Comparison of ENCODE assay signal across 19 mouse cellular contexts in the genomic region with DNA sequence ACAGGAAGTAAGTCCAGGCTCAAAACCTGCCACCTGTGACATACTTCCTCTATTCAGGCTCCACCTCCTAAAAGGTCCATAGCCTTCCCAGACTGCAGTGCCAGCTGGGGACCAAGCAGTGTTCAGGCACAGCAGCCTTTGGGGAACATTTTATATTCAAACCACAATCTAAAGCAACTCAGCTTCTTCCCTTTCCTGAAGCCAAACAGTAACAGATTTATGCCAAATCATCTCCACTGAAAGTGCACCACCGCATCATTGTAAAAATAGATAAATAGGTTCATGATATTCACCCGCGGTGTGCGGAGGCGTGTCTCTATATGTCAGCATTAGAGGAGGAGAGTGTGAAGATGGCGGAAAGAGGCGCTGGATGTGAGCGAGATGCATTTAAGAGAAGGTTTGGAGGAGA. TPM values are rescaled to one million over a fixed set of nuclear protein-coding genes. Genes with fewer than 3 reads are reported as not detected.
A peak's percentile ranks its signal among the peaks of the same experiment; 100 is the strongest.
DNase-seq lines count a peak whose midpoint lies in the region; ATAC-seq and TF ChIP-seq lines count a peak whose summit lies in the region.
"Had no signal": no experiment of that assay in that cellular context is flagged by ENCODE, and none has a peak within 500 bp of the region (broad histone marks: within the 10 kb centered on the region; RNA-seq: fewer than 3 reads in every experiment).

No protein-coding gene starts in this region.

- no peak for TF ChIP-seq POLR2A in lung, adult 2 months (IDR thresholded peaks at IDR 0.05; ENCODE audit: borderline replicate concordance, extremely low read depth, low read depth, low read length)

- no peaks in the 10 kb centered on the region for H3K4me1 ChIP-seq in heart, embryonic 14.5 days (ENCODE audit: control insufficient read depth in 2 of 2, insufficient read depth in 2 of 2, low read length in 2 of 2)
- H3K4me1 ChIP-seq in E14TG2a.4 (replicated peaks; ENCODE audit: low read depth, low read length), result peaks cover 26% of the 10 kb centered on the region
- H3K4me1 ChIP-seq in lung, adult 2 months (ENCODE audit: control insufficient read depth, insufficient read depth, low read length), result no peaks in the 10 kb centered on the region; the same call in 1 of the 2 replicates
- H3K4me1 ChIP-seq: intestine, embryonic 15.5 days; limb, embryonic 13.5 days had no signal

- no peaks in the 10 kb centered on the region for H3K27me3 ChIP-seq in heart, embryonic 14.5 days (ENCODE audit: control insufficient read depth, insufficient read depth, low read length)
- H3K27me3 ChIP-seq in E14TG2a.4 (ENCODE audit: insufficient read depth, low read length), result no peaks in the 10 kb centered on the region
- H3K27me3 ChIP-seq: intestine, embryonic 15.5 days; limb, embryonic 13.5 days had no signal

- ATAC-seq in heart, embryonic 14.5 days (ENCODE audit: insufficient number of reproducible peaks, insufficient read depth, low FRiP score, low read depth), result no peak
- ATAC-seq in megakaryocyte progenitor cell, adult 5-6 weeks (replicated peaks; ENCODE audit: poor library complexity), result peak; percentile 91
- ATAC-seq: intestine, embryonic 15.5 days had no signal

- no peak for TF ChIP-seq CTCF in E14TG2a.4 (conservative IDR thresholded peaks at IDR 0.05; ENCODE audit: low read length)
- no peak for TF ChIP-seq CTCF in lung, adult 2 months (IDR thresholded peaks at IDR 0.05; ENCODE audit: insufficient read depth, low read length)

- H3K9ac ChIP-seq in heart, embryonic 14.5 days (ENCODE audit: low read length), result no peak overlapping the region
- H3K9ac ChIP-seq: intestine, embryonic 15.5 days; limb, embryonic 13.5 days had no signal

- 66% methylated on average over 8 of the region's 8 CpGs for WGBS in heart, embryonic 14.5 days
- 70% methylated on average over 8 of the region's 8 CpGs for WGBS in lung, adult 2 months

- no peaks in the 10 kb centered on the region for H3K9me3 ChIP-seq in heart, embryonic 14.5 days (ENCODE audit: control insufficient read depth, low read length)
- H3K9me3 ChIP-seq in E14TG2a.4 (ENCODE audit: low read length), result no peaks in the 10 kb centered on the region
- H3K9me3 ChIP-seq: hindbrain, embryonic 10.5 days; intestine, embryonic 15.5 days had no signal

- no peak for DNase-seq in heart, postnatal 36 days
- DNase-seq in R1 (ENCODE audit: low read depth, low spot score), result peak; percentile 91
- DNase-seq in lung, adult 2 months, result no peak
- DNase-seq in layer of hippocampus, postnatal 25 days (ENCODE audit: extremely low spot score in 1 of 2, low spot score in 1 of 2), result no peak
- no peak for DNase-seq in gastrocnemius, postnatal 10 days
- DNase-seq: cerebellum, adult 9-10 months; heart, adult 2 months; kidney, postnatal 25 days; layer of hippocampus, postnatal 36 days; lung, adult 18-20 months; thymus, postnatal 25 days had no signal

- H3K4me2 ChIP-seq in heart, embryonic 14.5 days (ENCODE audit: low read length), result 0 out of 2 replicates have a peak overlapping the region, but pooled peaks have one; percentile 12
- H3K4me2 ChIP-seq: intestine, embryonic 15.5 days; limb, embryonic 13.5 days had no signal

- no peaks in the 10 kb centered on the region for H3K36me3 ChIP-seq in heart, embryonic 14.5 days (ENCODE audit: control insufficient read depth, insufficient read depth, low read length)
- H3K36me3 ChIP-seq in E14TG2a.4 (ENCODE audit: insufficient read depth, low read length), result no peaks in the 10 kb centered on the region
- H3K36me3 ChIP-seq: hindbrain, embryonic 10.5 days; intestine, embryonic 15.5 days; limb, embryonic 13.5 days had no signal

- H3K27ac ChIP-seq in heart, embryonic 14.5 days (replicated peaks in 1 of 2; ENCODE audit: control insufficient read depth in 1 of 2, insufficient read depth in 1 of 2, low read depth in 2 of 2, low read length in 2 of 2), result no peak overlapping the region
- H3K27ac ChIP-seq: heart, adult 2 months; hindbrain, embryonic 10.5 days; intestine, embryonic 15.5 days; limb, embryonic 13.5 days; stomach, postnatal 0 days had no signal

- H3K4me3 ChIP-seq in heart, embryonic 14.5 days (ENCODE audit: control insufficient read depth in 1 of 2, insufficient read depth in 1 of 2, low read depth in 1 of 2, low read length in 2 of 2), result no peak overlapping the region
- H3K4me3 ChIP-seq in E14TG2a.4 (replicated peaks; ENCODE audit: low read length), result peak overlapping the region; percentile 61
- H3K4me3 ChIP-seq in lung, adult 2 months (replicated peaks; ENCODE audit: extremely low read depth, low read depth, low read length), result no peak overlapping the region
- H3K4me3 ChIP-seq: erythroblast, embryonic 14.5 days; heart, adult 2 months; hindbrain, embryonic 10.5 days; intestine, embryonic 15.5 days; limb, embryonic 13.5 days had no signal

- intact Hi-C loops in heart, postnatal 36 days (cut with DNase I), result no loop called here

RNA-seq across cellular contexts. Expression of gene Ranbp9, which starts 33.9 kb away (rescaled TPM):
- polyA plus RNA-seq in heart, embryonic 14.5 days (2014; fragmentation: Nextera tagmentation; extraction: Ambion mirVana), result 8.8 and 13.7 TPM in 2 replicates
- total RNA-seq in heart, postnatal 36 days (2021), result 10 to 100 TPM; 43.0 to 48.3 TPM
- total RNA-seq in megakaryocyte progenitor cell, adult 5-6 weeks (2015), result 82.8 and 98.1 TPM in 2 replicates
- total RNA-seq in megakaryocyte progenitor cell, adult 5-6 weeks (2017), result 64.5 and 82.0 TPM in 2 replicates
- polyA plus RNA-seq in lung, adult 2 months (2012; rRNA removed), result 17.1 and 17.7 TPM in 2 replicates
- total RNA-seq in layer of hippocampus, postnatal 25 days (2021), result 10 to 100 TPM; 81.4 to 82.4 TPM
- 10 to 100 TPM; 38.1 to 43.4 TPM for total RNA-seq in gastrocnemius, postnatal 10 days (2021)

RNA-seq across cellular contexts. Expression of gene Mcur1, which starts 45.0 kb away (rescaled TPM):
- 21.4 and 23.1 TPM in 2 replicates for polyA plus RNA-seq in heart, embryonic 14.5 days (2014; fragmentation: Nextera tagmentation; extraction: Ambion mirVana)
- 10 to 100 TPM; 45.6 to 49.1 TPM for total RNA-seq in heart, postnatal 36 days (2021)
- total RNA-seq in megakaryocyte progenitor cell, adult 5-6 weeks (2015), result 16.0 and 18.8 TPM in 2 replicates
- total RNA-seq in megakaryocyte progenitor cell, adult 5-6 weeks (2017), result 13.7 and 13.8 TPM in 2 replicates
- polyA plus RNA-seq in lung, adult 2 months (2012; rRNA removed), result 23.2 and 24.3 TPM in 2 replicates
- total RNA-seq in layer of hippocampus, postnatal 25 days (2021), result 10 to 100 TPM; 19.2 to 22.5 TPM
- total RNA-seq in gastrocnemius, postnatal 10 days (2021), result 10 to 100 TPM; 22.0 to 22.6 TPM
